Mouse (Mus musculus): ENCODE results near the gene Gart. TPM values are rescaled to one million over a fixed set of nuclear protein-coding genes. Genes with fewer than 3 reads are reported as not detected.
A peak's percentile ranks its signal among the peaks of the same experiment; 100 is the strongest.

Gart gene
- total RNA-seq (2021) = 10 to 100 TPM; 59.0 to 70.1 TPM

DNA sequence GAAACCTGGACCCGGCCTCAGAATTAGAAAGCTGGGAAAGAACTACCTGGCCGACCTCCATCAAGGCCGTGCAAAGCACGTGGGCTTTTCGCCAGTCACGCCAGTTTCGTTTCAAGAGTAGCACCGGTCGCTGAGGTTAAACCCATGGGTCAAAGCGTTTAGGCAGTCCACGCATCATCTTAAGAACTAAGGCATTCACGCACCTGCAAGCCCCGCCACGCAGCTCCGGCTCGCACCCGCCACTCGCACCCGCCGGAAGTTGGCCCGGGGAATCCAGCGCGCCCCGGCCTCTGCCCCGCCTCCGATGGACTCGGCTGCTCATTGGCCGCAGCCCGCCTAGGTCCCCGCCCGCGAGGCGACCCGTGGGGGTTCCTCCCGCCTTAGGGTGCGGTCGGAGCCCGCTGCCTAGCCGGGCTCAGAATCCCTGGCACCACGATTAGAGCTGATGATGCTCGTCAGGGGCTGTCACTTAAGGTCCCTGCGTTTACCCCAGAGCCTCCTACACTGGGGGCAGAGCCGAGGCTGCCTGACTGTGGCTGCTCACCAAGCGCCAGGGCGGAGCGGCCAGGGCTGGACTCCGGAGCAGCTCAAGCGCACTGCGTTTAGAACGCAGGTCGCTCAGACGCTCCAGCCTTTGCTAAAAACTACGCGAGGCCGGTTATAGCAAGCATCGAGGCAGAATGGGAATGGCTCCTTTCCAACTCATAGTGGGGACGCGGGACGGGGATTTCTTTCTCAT, at the start of gene Gart:
TSS of gene Gart (minus strand) at position 272 of the 739 bp plus-strand sequence.
- peak; percentile 93 for DNase-seq (ENCODE audit: low spot score)
- intact Hi-C loops (cut with DNase I) = loop anchor here (5.0 kb wide), 1 partner anchor 100 kb away; the partner anchor contains the start of gene Ifngr2

DNA sequence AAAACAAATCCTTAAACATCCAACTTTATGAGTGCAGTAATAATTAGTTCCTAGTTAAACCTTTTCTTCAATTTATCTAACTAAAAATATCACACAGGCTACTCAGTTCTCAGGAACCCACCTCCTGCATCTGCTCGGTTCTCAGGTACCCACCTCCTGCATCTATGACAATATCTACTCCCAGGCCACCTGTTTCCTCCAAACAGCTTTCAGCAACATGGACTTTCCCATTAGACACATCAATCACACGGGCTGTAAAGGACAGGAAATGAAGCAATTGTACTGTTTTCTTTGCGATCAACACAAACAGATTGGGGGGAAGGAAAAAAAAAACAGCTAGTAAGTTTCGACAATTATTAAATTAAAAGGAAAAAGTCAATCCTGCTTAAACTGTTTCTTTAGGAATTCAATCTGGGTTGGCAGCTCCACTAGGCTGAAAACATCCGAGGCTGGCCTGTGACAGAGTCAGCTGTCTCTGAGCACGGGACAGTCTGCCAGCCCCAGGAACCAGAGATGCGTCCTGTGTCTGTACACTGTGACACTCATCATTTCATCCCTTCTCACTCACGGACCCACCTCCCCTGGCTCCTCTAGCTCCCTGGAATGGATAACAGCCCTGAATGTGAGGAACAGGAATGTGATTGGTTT, 48.5 kb upstream of the Gart start:
- no peak for DNase-seq (ENCODE audit: low spot score)
- intact Hi-C loops (cut with DNase I) = loop anchor here (2.0 to 10.0 kb wide), 3 partner anchors 190 to 610 kb away; partner anchors contain the start of gene Smim11

DNA sequence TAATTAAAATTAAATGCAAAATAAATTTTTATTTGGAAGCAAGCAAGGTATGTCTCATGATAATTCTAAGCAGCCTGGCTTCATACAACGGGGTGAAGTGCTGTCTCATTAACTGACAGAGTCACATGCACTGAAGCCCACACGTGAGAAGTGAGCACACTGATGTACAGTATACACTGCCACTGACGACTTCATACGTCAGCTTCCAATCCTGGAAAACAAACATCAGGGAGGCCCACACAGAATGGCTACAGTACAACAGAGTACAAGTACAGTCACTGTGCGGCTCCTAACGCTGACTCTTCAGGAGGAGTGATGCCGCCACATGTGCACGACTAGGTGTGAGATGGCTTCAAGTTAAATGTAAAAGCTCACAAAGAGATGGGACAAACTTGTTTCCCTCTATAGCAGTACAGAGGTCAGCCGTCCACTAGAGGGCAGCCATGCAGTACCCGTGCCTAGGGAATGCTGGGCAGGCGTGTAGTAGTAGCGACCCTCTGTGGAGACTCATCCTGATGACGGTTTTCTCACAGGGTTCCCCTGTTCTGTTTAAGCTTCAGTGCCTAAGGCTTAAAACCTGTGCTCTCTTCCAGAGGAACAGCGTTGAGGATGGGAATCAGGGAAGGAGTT, 47.8 kb upstream of the Gart start:
- intact Hi-C loops (cut with DNase I) = loop anchor here (2.0 to 10.0 kb wide), 3 partner anchors 190 to 610 kb away; partner anchors contain the start of gene Smim11
- DNase-seq (ENCODE audit: low spot score) = peak; percentile 21

DNA sequence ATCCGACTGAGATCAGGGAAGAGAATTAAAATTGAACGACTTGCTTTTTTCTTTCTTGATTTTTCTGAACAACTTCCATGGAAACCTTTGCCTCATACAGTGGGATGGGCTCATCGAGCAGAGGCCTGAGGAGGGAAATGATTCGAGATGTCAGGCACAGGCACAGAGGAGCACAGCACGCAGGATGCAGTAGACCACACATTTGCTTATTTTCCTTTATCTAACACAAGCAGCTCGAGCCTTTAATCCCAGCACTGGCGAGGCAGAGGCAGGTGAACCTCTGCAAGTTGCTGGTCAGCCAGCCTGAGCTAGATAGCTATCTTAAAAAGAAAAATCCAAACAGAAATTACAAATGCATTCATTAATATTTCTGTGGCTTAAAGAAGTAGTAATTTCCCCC, 43.0 kb upstream of the Gart start:
- intact Hi-C loops (cut with DNase I) = loop anchor here (1.0 to 10.0 kb wide), 5 partner anchors 36 to 615 kb away; partner anchors contain the start of genes Smim11 and Tmem50b
- no peak for DNase-seq (ENCODE audit: low spot score)

DNA sequence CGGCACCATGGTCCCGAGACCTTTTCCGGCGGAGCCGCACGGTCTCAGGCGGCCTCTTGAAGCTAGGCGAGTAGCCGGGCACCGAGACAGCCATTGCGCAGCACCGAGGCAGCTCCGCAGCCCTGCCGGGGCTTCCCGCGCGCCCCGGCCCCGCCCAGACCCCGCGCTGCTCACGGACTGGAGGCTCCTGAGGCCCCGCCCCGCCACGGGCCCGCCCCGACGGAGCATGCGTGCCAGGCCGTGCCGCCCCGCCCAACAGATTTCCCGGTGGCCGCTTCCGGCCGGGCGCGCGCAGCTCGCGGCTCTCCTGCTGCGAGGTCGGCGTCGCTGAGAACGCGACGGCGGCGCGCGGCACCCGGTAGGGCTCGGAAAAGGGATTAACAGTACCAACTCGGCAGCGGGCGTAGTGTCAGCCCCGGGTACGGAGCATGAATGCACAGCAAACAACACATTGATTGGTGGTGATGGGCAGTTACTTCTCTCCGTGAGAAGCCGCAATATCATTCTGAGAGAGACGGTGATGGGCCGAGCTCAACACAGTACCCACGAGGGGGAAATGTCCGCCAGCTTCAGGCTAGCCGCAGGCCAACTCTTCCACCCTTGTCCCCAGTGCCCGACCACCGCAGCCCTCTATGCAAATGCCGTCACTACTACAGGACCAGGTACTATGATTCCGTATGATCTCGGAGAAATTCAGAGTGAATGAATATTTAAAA, 42.0 kb upstream of the Gart start, which contains the start of gene Donson:
TSS of gene Donson (minus strand) at position 152 of the 716 bp plus-strand sequence.
- intact Hi-C loops (cut with DNase I) = loop anchor here (2.0 to 5.0 kb wide), 2 partner anchors 40 to 91 kb away; partner anchors contain the start of gene Tmem50b
- peak; percentile 86 for DNase-seq (ENCODE audit: low spot score)

DNA sequence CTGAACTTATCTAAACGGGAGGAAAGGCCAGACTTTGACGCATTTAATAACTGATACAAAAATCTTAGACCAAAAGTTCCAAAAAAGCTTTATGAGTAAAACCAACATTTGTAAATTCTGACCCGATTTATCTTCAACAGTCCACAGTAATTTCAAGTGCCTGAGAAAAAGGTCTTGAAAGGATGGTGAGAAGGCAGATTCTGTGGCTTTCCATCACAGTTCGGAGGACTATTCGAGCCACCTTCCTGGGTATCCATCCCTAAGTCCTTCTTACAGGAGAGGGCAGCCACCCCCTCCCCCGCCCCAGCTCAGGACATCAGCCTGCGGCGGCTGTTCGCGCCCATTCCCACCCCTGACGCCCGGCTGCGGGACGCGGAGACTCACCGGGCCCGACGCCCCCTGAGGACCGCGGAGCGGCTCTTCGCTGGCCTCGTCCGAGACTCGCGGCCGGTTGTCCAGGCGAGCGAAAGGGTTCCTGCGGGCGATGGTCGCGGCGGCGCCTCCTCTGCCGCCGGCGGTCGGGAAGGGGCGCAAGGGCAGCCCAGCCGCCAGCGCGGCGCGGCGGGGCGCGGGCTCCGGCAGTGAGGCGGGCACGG, 41.4 kb upstream of the Gart start:
- intact Hi-C loops (cut with DNase I) = loop anchor here (2.0 to 5.0 kb wide), 2 partner anchors 39 to 91 kb away; partner anchors contain the start of gene Tmem50b
- no peak for DNase-seq (ENCODE audit: low spot score)

DNA sequence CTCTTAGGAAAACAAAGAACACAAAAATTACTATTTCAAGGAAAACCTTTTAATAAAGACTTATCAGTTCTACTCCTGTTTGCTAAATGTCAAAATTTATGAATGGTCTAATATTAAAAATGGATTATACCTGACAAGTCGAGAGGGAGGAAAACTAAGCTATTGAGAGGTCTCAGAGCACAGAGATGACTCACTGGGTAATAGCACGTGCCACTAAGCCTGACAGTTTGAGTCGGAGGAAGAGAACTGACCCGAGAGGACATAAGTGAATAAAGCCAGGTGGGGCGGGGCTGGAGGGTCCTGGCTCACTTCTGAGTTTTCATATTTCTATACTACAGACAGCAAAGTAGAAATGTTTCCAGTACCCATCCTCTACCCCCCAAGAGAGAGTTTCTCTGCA, 39.6 kb upstream of the Gart start:
- no peak for DNase-seq (ENCODE audit: low spot score)
- intact Hi-C loops (cut with DNase I) = loop anchor here (5.0 kb wide), 1 partner anchor 89 kb away; the partner anchor contains the start of gene Tmem50b

DNA sequence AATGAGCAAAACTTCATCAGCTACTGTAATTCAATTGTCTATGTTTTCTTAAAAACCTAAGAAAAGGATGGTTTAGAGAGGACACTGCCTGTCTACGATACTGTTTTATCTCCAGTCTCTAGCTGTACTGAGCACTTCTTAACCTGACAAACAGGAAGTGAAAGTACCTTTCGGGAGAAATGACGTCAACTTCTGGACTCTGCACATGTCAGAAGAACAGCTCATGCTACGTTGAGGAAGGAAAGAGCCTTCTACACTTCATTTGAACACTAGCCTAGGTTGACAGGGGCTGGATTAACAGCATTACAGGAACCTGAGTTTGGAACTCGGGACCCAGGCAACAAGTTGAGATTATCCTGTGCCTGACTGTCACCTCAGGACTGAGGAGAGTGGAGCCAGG, 38.8 kb upstream of the Gart start:
- DNase-seq (ENCODE audit: low spot score) = no peak
- intact Hi-C loops (cut with DNase I) = loop anchor here (5.0 kb wide), 1 partner anchor 88 kb away; the partner anchor contains the start of gene Tmem50b

DNA sequence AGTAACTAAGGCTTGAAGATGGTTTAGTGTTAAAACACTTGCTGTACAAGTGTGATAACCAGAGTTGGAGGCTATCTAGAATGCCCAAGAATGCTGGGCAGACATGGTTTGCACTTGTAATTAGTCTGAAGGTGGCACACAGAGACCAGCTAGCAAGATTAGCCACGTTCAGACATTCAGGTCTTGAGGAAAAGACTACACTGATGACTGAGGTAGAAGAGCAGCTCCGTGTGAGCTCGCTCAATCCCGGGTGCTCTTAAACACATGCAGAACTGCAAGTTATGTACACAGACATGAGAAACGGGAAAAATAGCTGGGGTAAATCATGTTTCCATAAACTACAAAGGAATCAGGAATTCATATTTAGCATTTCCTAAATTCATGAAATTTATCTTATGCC, 33.9 kb upstream of the Gart start:
- intact Hi-C loops (cut with DNase I) = no loop called here
- no peak for DNase-seq (ENCODE audit: low spot score)

DNA sequence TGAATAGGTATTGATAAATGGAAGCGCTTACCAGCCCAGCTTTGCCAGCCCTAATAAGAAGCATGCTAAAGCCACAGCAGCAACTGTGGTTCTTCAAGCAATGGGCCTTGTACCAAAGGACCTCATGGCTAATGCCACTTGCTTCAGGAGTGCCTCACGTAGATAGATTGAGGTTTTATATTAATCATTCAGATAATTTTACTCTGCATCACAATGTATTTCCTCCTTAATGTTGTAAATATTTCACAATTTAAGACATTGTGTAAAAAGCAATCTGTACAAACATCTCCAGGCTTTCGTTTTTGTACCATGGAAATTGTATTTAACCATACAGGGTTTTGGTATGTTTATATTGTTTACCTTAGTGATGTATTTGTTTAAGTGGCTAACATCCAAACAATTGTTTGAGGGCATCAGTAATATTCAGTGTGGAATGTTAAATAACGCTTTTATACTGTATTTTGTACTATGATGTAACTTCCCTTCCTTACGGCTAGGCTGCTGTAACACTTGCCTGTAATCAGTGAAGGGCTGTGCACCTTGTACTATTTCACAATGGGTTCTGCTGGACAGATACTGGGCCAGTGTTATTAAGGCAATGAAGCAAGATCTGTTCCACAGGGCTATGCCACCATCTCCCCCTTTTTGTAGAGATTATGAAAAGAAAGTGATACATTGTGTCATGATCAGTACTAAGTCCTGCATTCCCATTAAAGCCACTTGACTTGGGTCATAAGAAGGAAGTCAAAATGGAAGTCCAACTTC, 31.6 kb upstream of the Gart start:
- no peak for DNase-seq (ENCODE audit: low spot score)
- intact Hi-C loops (cut with DNase I) = no loop called here

DNA sequence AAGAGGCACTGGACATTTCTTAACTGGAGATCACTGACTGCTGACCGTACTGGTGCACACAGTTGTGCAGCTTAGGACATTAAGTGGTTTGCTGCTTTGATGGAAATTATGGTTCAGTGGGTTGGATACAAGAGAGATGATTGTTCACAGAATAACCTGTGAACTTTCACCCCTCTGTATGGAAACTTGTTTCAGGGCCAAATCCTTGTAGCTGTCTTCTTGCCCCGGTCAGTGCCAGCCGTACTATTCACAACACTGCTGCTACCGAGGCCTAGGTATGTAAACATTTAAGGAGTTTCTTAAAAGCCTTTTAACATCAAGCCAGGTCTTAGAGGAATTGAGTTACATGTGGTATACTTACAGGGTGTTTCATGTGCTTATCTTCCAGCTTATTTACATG, 27.7 kb upstream of the Gart start:
- intact Hi-C loops (cut with DNase I) = no loop called here
- no peak for DNase-seq (ENCODE audit: low spot score)

DNA sequence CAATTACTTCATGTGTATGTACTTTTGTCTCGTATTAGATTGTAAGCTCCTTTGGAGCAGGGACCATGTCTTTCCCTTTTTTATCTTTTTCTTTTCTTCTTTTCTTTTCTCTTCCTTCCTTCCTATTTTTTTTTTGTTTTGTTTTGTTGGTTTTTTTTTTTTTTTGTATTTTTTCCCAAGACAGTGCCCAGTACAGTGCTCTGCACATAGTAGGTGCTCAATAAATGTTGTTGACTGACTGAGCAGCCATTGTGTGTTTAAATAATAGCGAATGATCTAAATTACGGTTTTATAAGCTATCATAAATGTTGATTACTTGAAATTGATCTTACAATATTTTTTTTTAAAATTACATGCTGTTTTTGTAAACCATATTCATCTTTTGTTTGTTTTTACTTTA, 17.0 kb upstream of the Gart start:
- DNase-seq (ENCODE audit: low spot score) = no peak
- intact Hi-C loops (cut with DNase I) = no loop called here

DNA sequence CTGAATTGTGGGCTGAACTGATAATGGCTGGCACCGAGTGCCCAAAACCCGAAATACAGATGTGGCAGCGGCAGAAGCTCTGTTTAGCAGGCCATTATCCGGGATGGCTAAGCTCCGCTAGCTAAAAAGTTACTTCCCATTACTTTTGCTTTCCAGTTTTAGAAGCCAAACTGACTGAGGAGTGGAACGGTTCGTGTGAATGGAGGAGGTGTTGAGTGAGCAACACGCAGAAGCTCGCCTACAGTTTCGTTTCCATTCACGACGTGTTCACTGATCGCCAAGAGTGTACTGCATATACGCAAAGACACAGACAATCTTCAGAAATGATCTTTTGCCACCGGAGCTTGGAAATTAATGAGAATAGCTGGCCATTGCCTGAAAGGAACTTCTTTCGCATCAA, 15.6 kb upstream of the Gart start:
- intact Hi-C loops (cut with DNase I) = no loop called here
- no peak for DNase-seq (ENCODE audit: low spot score)

DNA sequence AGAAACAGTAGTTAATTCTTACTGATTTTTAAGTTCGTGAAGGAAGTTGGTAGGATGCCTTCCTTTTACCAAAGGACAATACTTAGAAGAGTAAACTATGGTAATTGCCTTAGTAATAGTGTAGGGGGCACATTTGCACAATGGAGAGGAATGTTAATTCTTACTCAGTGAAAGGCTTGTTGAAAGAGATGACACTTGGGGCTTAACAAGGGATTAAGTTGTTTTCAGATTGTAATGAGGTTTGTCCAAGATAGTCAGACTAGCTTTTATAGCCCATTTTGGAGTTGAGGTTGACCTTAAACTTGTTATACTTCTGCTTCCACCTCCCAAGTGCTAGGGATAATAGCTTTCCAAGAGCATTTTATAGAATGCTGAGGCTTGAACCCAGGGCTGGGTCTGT, 14.6 kb upstream of the Gart start:
- no peak for DNase-seq (ENCODE audit: low spot score)
- intact Hi-C loops (cut with DNase I) = no loop called here

DNA sequence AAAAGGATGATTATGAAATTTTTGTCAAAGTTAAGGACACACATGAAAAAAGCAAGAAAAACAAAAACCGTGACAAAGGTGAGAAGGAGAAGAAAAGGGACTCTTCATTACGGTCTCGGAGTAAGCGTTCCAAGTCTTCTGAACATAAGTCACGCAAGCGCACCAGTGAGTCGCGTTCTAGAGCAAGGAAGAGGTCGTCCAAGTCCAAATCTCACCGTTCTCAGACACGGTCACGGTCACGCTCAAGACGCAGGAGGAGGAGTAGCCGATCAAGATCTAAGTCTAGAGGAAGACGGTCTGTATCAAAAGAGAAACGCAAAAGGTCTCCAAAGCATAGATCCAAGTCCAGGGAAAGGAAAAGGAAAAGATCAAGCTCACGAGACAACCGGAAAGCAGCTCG, 13.0 kb upstream of the Gart start:
- intact Hi-C loops (cut with DNase I) = no loop called here
- DNase-seq (ENCODE audit: low spot score) = no peak

DNA sequence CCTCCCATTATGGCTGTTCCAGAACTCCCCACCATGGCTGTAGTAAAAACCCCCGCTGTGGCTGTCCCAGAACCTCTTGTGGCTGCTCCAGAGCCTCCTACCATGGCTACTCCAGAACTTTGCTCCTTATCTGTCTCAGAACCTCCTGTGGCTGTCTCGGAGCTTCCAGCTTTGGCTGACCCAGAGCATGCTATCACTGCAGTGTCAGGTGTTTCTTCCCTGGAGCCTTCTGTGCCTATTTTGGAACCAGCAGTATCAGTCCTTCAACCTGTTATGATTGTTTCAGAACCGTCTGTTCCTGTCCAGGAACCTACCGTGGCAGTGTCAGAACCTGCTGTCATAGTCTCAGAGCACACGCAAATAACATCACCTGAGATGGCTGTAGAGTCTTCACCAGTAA, 11.7 kb upstream of the Gart start:
- no peak for DNase-seq (ENCODE audit: low spot score)
- intact Hi-C loops (cut with DNase I) = no loop called here

DNA sequence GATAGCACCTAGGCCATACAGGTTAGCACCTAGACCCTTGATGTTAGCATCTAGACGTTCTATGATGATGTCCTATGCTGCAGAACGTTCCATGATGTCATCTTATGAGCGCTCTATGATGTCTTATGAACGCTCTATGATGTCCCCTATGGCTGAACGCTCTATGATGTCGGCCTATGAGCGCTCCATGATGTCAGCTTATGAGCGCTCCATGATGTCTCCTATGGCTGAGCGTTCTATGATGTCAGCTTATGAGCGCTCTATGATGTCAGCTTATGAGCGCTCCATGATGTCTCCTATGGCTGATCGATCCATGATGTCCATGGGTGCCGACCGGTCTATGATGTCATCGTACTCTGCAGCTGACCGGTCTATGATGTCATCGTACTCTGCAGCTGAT, 10.5 kb upstream of the Gart start:
- intact Hi-C loops (cut with DNase I) = no loop called here
- no peak for DNase-seq (ENCODE audit: low spot score)

DNA sequence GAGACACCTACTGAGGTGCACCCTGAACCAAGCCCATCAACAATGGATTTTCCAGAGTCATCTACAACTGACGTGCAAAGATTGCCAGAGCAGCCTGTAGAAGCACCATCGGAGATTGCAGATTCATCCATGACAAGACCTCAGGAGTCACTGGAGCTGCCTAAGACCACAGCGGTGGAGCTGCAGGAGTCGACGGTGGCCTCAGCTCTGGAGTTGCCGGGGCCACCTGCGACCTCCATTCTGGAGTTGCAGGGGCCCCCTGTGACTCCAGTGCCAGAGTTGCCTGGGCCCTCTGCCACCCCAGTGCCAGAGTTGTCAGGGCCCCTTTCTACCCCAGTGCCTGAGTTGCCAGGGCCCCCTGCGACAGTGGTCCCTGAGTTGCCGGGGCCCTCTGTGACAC, 8.5 kb upstream of the Gart start:
- no peak for DNase-seq (ENCODE audit: low spot score)
- intact Hi-C loops (cut with DNase I) = no loop called here

DNA sequence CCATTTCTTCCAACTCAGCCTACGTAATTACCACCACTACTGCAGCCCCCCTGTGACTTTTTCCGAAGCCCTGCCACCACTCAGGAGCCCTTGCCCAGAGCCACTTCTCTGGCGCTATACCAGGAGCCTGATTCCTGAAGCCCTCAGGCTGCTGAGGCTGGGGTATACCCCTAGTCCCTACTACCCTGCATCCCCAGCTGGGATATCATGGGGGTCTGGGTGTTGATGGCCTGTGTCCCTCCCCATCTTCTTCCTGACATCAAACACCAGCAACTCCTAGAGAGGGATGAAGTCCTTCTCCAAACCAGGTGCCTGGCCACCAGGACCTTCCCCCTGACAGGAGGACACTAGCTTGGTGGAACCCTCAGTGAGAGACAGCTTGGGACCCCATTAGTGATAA, 5.4 kb upstream of the Gart start:
- intact Hi-C loops (cut with DNase I) = no loop called here
- DNase-seq (ENCODE audit: low spot score) = no peak
